Mouse (Mus musculus) left cerebral cortex, adult 8-10 months (tissue): ENCODE measurements around the gene Atp5mpl. TPM values are rescaled to one million over a fixed set of nuclear protein-coding genes. Genes with fewer than 3 reads are reported as not detected.

Experiments used
- DNase-seq, 2 experiments: peaks; one replicate each; pipeline ENCODE4 v3.0.0; 2022; ENCODE audit warnings: low spot score in 2 of 2
- total RNA-seq, 4 experiments: library from RNA; stranded (reverse); gene quantifications; 2 replicates each; pipeline ENCODE4 v1.2.4; 2022

Gene Atp5mpl
- total RNA-seq, 4 experiments from 2014 or later: 352 to 403 (median 371) TPM

- DNase-seq: no peak
These were observed 52.7 kb downstream of the Atp5mpl start for GRCm38 (mm10) chr12:111914031-111914430.

GRCm38 (mm10) chr12:111912802-111913201 is 54.0 kb downstream of the Atp5mpl start:
- DNase-seq: no peak

- no peak for DNase-seq
These were observed 55.0 kb downstream of the Atp5mpl start for GRCm38 (mm10) chr12:111911796-111912195.

Other genes with a start within 250 kb of the Atp5mpl start
- gene Klc1, start 208.1 kb downstream of the Atp5mpl start, total RNA-seq: 100 to 1,000 TPM; 689 to 762 (median 731) TPM
- gene Xrcc3, start 153.1 kb downstream of the Atp5mpl start, total RNA-seq: 1 to 10 TPM; 6.0 to 6.7 (median 6.4) TPM
- gene Zfyve21, start 152.8 kb downstream of the Atp5mpl start, total RNA-seq: 10 to 100 TPM; 20.3 to 24.5 (median 21.7) TPM
- gene Ppp1r13b, start 58.9 kb downstream of the Atp5mpl start, total RNA-seq: 10 to 100 TPM; 56.1 to 61.6 (median 58.2) TPM
- gene Tdrd9, start 4.6 kb upstream of the Atp5mpl start, total RNA-seq: under 1 TPM; 0.27 to 0.93 (median 0.55) TPM
- gene Rd3l, start 14.3 kb upstream of the Atp5mpl start, total RNA-seq: not detected
- gene Aspg, start 139.7 kb upstream of the Atp5mpl start, total RNA-seq: 1 to 10 TPM; 1.8 to 8.5 (median 4.9) TPM
- 1 to 10 TPM; 4.8 to 5.7 (median 5.1) TPM for gene Kif26a, start 179.2 kb upstream of the Atp5mpl start, total RNA-seq